Mouse (Mus musculus): ENCODE results near the gene Gosr2.

DNA sequence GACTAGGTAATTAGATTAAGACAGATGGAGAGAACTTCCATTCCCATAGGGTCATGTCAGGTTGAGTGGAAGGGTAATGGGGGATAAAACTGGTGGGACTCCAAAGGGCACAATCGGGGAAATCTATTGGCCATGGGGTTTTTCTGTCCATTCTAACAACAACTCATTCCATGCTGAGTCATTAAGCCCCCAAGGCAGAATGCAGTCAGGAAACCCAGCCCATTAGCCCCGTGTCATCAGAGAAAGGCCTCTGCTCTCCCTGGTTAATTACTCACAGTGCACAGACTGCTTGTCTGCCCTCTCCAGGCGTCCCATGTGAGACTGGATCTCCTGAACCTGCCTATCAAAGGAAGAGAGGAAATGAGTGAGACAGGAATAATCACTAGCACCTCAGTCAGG lies 8.7 kb downstream of the Gosr2 start:
- TF ChIP-seq POLR2A (IDR thresholded peaks at IDR 0.05; ENCODE audit: insufficient read length, low read depth) (no peak), TCF12 (IDR thresholded peaks at IDR 0.05; ENCODE audit: insufficient read depth, poor library complexity, severe bottlenecking) (no peak), USF1 (IDR thresholded peaks at IDR 0.05; ENCODE audit: low read depth) (no peak), POLR2AphosphoS2 (IDR thresholded peaks at IDR 0.05; ENCODE audit: insufficient read length, low read depth) (no peak), MAX (IDR thresholded peaks at IDR 0.05; ENCODE audit: low read depth) (no peak)

All from myocyte (in vitro differentiated cells).